Mouse (Mus musculus): Measurements from ENCODE around the gene Itga3. TPM values are rescaled to one million over a fixed set of nuclear protein-coding genes. Genes with fewer than 3 reads are reported as not detected.

The Itga3 gene
- total RNA-seq, 4 experiments from 2014 or later, result 15.0 to 19.9 (median 17.0) TPM

- no peak for DNase-seq (ENCODE audit: low spot score in 2 of 2)
These were observed 5.3 kb downstream of the Itga3 start for GRCm38 (mm10) chr11:95071266-95071665.

GRCm38 (mm10) chr11:95070140-95071107, 6.2 kb downstream of the Itga3 start:
- no peak for DNase-seq (ENCODE audit: low spot score in 2 of 2)

- DNase-seq (ENCODE audit: low spot score in 2 of 2), result no peak
These were observed 7.2 kb downstream of the Itga3 start for GRCm38 (mm10) chr11:95069226-95069957.

GRCm38 (mm10) chr11:95056768-95057501, 19.7 kb downstream of the Itga3 start:
- no peak for DNase-seq (ENCODE audit: low spot score in 2 of 2)

- no peak for DNase-seq (ENCODE audit: low spot score in 2 of 2)
These were observed 23.5 kb downstream of the Itga3 start for GRCm38 (mm10) chr11:95053062-95053461.

- peak in 1 of 2 experiments; percentile 57 for DNase-seq (ENCODE audit: low spot score in 2 of 2)
These were observed 29.5 kb downstream of the Itga3 start for GRCm38 (mm10) chr11:95046980-95047680.

GRCm38 (mm10) chr11:95044185-95044870, 32.3 kb downstream of the Itga3 start:
- no peak for DNase-seq (ENCODE audit: low spot score in 2 of 2)

GRCm38 (mm10) chr11:95043608-95044007, 33.0 kb downstream of the Itga3 start:
- no peak for DNase-seq (ENCODE audit: low spot score in 2 of 2)

GRCm38 (mm10) chr11:95043060-95043459, 33.5 kb downstream of the Itga3 start:
- no peak for DNase-seq (ENCODE audit: low spot score in 2 of 2)

GRCm38 (mm10) chr11:95042096-95042495, 34.5 kb downstream of the Itga3 start:
- DNase-seq (ENCODE audit: low spot score in 2 of 2), result peak; percentile 70 to 88

GRCm38 (mm10) chr11:95041139-95041609, 35.4 kb downstream of the Itga3 start, which contains the start of gene Pdk2:
Pdk2 (minus strand) TSS chr11:95041354.
- peak; percentile 98 for DNase-seq (ENCODE audit: low spot score in 2 of 2)

GRCm38 (mm10) chr11:95040491-95041138, 36.0 kb downstream of the Itga3 start:
- DNase-seq (ENCODE audit: low spot score in 2 of 2), result peak; percentile 52 to 73

GRCm38 (mm10) chr11:95039766-95040165, 36.8 kb downstream of the Itga3 start:
- DNase-seq (ENCODE audit: low spot score in 2 of 2), result no peak

- DNase-seq (ENCODE audit: low spot score in 2 of 2), result no peak
These were observed 37.6 kb downstream of the Itga3 start for GRCm38 (mm10) chr11:95038818-95039655.

GRCm38 (mm10) chr11:95038156-95038817, 38.3 kb downstream of the Itga3 start:
- DNase-seq (ENCODE audit: low spot score in 2 of 2), result no peak

- DNase-seq (ENCODE audit: low spot score in 2 of 2), result no peak
These were observed 39.3 kb downstream of the Itga3 start for GRCm38 (mm10) chr11:95037306-95037705.

- DNase-seq (ENCODE audit: low spot score in 2 of 2), result no peak
These were observed 40.1 kb downstream of the Itga3 start for GRCm38 (mm10) chr11:95036521-95036920.

- DNase-seq (ENCODE audit: low spot score in 2 of 2), result no peak
These were observed 41.7 kb downstream of the Itga3 start for GRCm38 (mm10) chr11:95034902-95035301.
